Mouse (Mus musculus) liver, embryonic 14.5 days (tissue): ENCODE measurements around the gene Rab43.

Experiments used
- CTCF ChIP-seq: IDR thresholded peaks from 2 replicates; pipeline ENCODE4 v1.5.1; 2016; ENCODE audit warnings: antibody characterized with exemption, low read depth, control low read depth
- EP300 ChIP-seq: IDR thresholded peaks from 2 replicates; pipeline ENCODE4 v1.6.1; 2016; ENCODE audit warnings: antibody characterized with exemption, low read depth

GRCm38 (mm10) chr6:87850900-87851614 lies 39.1 kb upstream of the Rab43 start, which contains the start of gene Cnbp:
- no peak for TF ChIP-seq CTCF
- no peak for TF ChIP-seq EP300
